Mouse (Mus musculus) heart, embryonic 15.5 days (tissue): ENCODE measurements at regions not wholly inside any gene's neighbourhood (a gene's known extent, or its start where the extent isn't known, plus 50 kb on each side); places are given as distances from the start of the nearest gene placed in this dataset.

ENCODE experiments used
- ATAC-seq: fragments of 200-750 bp; cut with Nextera tagmentation; replicated peaks from 2 replicates; pipeline ENCODE4 v1.8.0; 2017; ENCODE audit warnings: low read depth, moderate TSS enrichment; ENCODE audit not compliant: insufficient number of reproducible peaks, insufficient read depth, low FRiP score
- H3K27ac ChIP-seq: fragments of 300-500 bp; sonication (generic); 2 replicates; pipeline ENCODE4 v1.5.1; 2015; ENCODE audit warnings: mild to moderate bottlenecking, inconsistent platforms
- H3K27me3 ChIP-seq: fragments of 300-500 bp; sonication (generic); 2 replicates; pipeline ENCODE4 v1.6.1; 2015; ENCODE audit warnings: inconsistent platforms
- H3K36me3 ChIP-seq: fragments of 300-500 bp; sonication (generic); 2 replicates; pipeline ENCODE4 v1.6.1; 2015; ENCODE audit warnings: mild to moderate bottlenecking, inconsistent platforms
- H3K4me1 ChIP-seq: fragments of 300-500 bp; sonication (generic); replicated peaks from 2 replicates; pipeline ENCODE4 v1.6.1; 2015; ENCODE audit warnings: inconsistent platforms
- H3K4me2 ChIP-seq: fragments of 300-500 bp; sonication (generic); 2 replicates; pipeline ENCODE4 v1.6.1; 2015; ENCODE audit warnings: inconsistent platforms, mild to moderate bottlenecking, moderate library complexity
- H3K4me3 ChIP-seq: fragments of 300-500 bp; sonication (generic); 2 replicates; pipeline ENCODE4 v1.5.1; 2015; ENCODE audit warnings: mild to moderate bottlenecking, inconsistent platforms
- H3K9ac ChIP-seq: fragments of 300-500 bp; sonication (generic); 2 replicates; pipeline ENCODE4 v1.6.1; 2015; ENCODE audit warnings: mild to moderate bottlenecking, inconsistent platforms
- H3K9me3 ChIP-seq: fragments of 300-500 bp; sonication (generic); replicated peaks from 2 replicates; pipeline ENCODE4 v1.6.1; 2016; ENCODE audit warnings: inconsistent platforms
- WGBS: fragments of 180-500 bp; shearing (Covaris S2); methylation state at CpG from one replicate; pipeline ENCODE4 v1.1.7; 2015; ENCODE audit warnings: mixed read lengths; 5-methylcytosine and 5-hydroxymethylcytosine counted together

GRCm38 (mm10) chr17:85508386-85508785 lies 105.0 kb upstream of the Six3 start:
- no peaks in the 10 kb centered on the region for H3K27me3 ChIP-seq
- H3K36me3 ChIP-seq, result no peaks in the 10 kb centered on the region
- H3K27ac ChIP-seq, result no peak overlapping the region
- no peak for ATAC-seq
- H3K4me1 ChIP-seq, result no peaks in the 10 kb centered on the region
- no peak overlapping the region for H3K4me3 ChIP-seq
- no peak overlapping the region for H3K4me2 ChIP-seq
- 86% methylated on average over 12 of the region's 12 CpGs for WGBS
- H3K9ac ChIP-seq, result no peak overlapping the region
- H3K9me3 ChIP-seq, result no peaks in the 10 kb centered on the region

GRCm38 (mm10) chr17:85512971-85513370 lies 100.4 kb upstream of the Six3 start:
- Histone ChIP-seq H3K4me1 (no peaks in the 10 kb centered on the region), H3K9me3 (no peaks in the 10 kb centered on the region), H3K4me3 (no peak overlapping the region), H3K4me2 (no peak overlapping the region), H3K27ac (no peak overlapping the region), H3K9ac (no peak overlapping the region), H3K36me3 (no peaks in the 10 kb centered on the region), H3K27me3 (0 out of 2 replicates have a peak, but pooled peaks cover 7% of the 10 kb centered on the region)
- ATAC-seq, result no peak
- WGBS, result 93% methylated on average over 4 of the region's 4 CpGs

DNA sequence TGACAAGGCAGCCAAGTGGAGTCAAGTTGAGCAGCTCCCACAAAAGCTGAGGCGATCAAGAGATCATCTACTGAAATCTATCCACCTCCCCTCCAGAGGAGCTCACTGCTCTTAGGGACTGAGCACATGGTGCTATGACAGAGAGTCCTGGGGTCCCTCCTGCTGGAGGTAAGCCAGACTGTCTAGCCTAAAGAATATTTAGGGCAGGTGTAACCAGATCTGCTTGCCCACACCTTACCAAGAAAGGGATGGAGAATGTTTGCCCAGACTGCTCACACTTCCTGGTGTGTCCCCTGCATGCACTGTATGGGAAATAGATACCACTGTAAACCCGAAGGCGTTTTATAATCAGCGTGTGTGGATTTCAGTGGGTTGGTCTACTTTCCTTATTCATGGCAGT lies 99.5 kb upstream of the Six3 start:
- H3K9me3 ChIP-seq, result no peaks in the 10 kb centered on the region
- no peaks in the 10 kb centered on the region for H3K4me1 ChIP-seq
- no peak overlapping the region for H3K4me2 ChIP-seq
- no peak overlapping the region for H3K4me3 ChIP-seq
- H3K9ac ChIP-seq, result no peak overlapping the region
- no peak for ATAC-seq
- 76% methylated on average over 4 of the region's 4 CpGs for WGBS
- 0 out of 2 replicates have a peak, but pooled peaks cover 7% of the 10 kb centered on the region for H3K27me3 ChIP-seq
- H3K27ac ChIP-seq, result no peak overlapping the region
- H3K36me3 ChIP-seq, result no peaks in the 10 kb centered on the region

GRCm38 (mm10) chr17:85514396-85514795 lies 99.0 kb upstream of the Six3 start:
- Histone ChIP-seq H3K9ac (no peak overlapping the region), H3K27me3 (0 out of 2 replicates have a peak, but pooled peaks cover 7% of the 10 kb centered on the region), H3K4me1 (no peaks in the 10 kb centered on the region), H3K9me3 (no peaks in the 10 kb centered on the region), H3K27ac (no peak overlapping the region), H3K4me3 (no peak overlapping the region), H3K4me2 (no peak overlapping the region), H3K36me3 (no peaks in the 10 kb centered on the region)
- WGBS, result 53% methylated on average over 7 of the region's 7 CpGs
- ATAC-seq, result no peak

DNA sequence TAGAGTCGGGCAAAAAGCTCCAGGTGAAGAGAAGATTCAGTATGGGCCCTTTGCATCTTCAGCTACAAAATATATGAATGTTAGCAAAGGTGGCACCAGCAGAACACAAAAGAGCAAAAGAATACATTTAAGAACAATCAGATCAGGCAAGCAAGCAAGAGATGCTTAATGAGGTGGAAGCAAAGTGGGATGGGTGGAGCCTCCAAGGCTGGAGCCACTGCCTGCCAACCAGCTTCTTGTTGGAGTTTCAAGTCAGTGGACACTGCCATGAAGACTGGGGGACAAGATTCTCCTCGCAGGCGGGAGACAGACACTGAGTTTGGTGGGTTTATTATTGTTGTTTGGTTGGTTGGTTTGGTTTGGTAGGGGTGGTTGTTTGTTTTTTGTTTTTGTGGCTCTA lies 96.1 kb upstream of the Six3 start:
- no peak overlapping the region for H3K4me3 ChIP-seq
- no peak for ATAC-seq
- WGBS, result 79% methylated on average over 3 of the region's 3 CpGs

GRCm38 (mm10) chr17:85518513-85518912 lies 94.9 kb upstream of the Six3 start:
- no peak overlapping the region for H3K27ac ChIP-seq
- no peak overlapping the region for H3K4me2 ChIP-seq
- no peaks in the 10 kb centered on the region for H3K36me3 ChIP-seq
- no peaks in the 10 kb centered on the region for H3K9me3 ChIP-seq
- no peak overlapping the region for H3K4me3 ChIP-seq
- H3K9ac ChIP-seq, result no peak overlapping the region
- no peaks in the 10 kb centered on the region for H3K4me1 ChIP-seq
- 81% methylated on average over 6 of the region's 6 CpGs for WGBS
- ATAC-seq, result no peak
- 0 out of 2 replicates have a peak, but pooled peaks cover 7% of the 10 kb centered on the region for H3K27me3 ChIP-seq

More for the DNA sequence above, 96.1 kb upstream of the Six3 start:
- Histone ChIP-seq H3K27ac (no peak overlapping the region), H3K4me2 (no peak overlapping the region), H3K36me3 (no peaks in the 10 kb centered on the region), H3K9ac (no peak overlapping the region), H3K27me3 (0 out of 2 replicates have a peak, but pooled peaks cover 7% of the 10 kb centered on the region), H3K9me3 (no peaks in the 10 kb centered on the region), H3K4me1 (no peaks in the 10 kb centered on the region)

DNA sequence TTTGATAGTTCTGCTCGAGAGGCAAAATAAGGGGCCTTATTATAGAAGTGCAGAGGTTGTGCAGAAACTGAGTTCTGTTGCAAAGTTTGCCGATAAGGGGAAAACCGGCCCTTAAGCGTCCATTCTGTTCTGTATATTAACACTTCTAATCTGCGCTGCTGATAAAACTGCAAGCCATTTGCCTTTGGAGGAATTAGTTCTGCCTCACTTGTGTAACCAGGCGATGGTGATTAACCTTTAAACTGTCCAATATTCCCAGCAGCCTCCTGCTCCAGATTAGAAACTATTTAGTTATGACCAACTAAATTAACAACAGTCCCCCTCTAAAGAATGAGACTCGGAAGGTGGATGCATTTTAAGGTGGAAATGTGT lies 86.1 kb upstream of the Six3 start:
- no peaks in the 10 kb centered on the region for H3K4me1 ChIP-seq
- no peak overlapping the region for H3K4me2 ChIP-seq
- no peak overlapping the region for H3K4me3 ChIP-seq
- no peaks in the 10 kb centered on the region for H3K9me3 ChIP-seq
- ATAC-seq, result no peak
- no peaks in the 10 kb centered on the region for H3K27me3 ChIP-seq
- no peak overlapping the region for H3K9ac ChIP-seq
- no peak overlapping the region for H3K27ac ChIP-seq
- WGBS, result 52% methylated on average over 7 of the region's 7 CpGs
- H3K36me3 ChIP-seq, result no peaks in the 10 kb centered on the region

GRCm38 (mm10) chr17:85528105-85529004 lies 85.1 kb upstream of the Six3 start:
- ATAC-seq, result no peak
- no peaks in the 10 kb centered on the region for H3K4me1 ChIP-seq
- no peak overlapping the region for H3K4me2 ChIP-seq
- H3K9ac ChIP-seq, result no peak overlapping the region
- no peaks in the 10 kb centered on the region for H3K9me3 ChIP-seq
- H3K36me3 ChIP-seq, result no peaks in the 10 kb centered on the region
- H3K27me3 ChIP-seq, result no peaks in the 10 kb centered on the region
- no peak overlapping the region for H3K4me3 ChIP-seq
- 65% methylated on average over 20 of the region's 20 CpGs for WGBS
- H3K27ac ChIP-seq, result no peak overlapping the region

DNA sequence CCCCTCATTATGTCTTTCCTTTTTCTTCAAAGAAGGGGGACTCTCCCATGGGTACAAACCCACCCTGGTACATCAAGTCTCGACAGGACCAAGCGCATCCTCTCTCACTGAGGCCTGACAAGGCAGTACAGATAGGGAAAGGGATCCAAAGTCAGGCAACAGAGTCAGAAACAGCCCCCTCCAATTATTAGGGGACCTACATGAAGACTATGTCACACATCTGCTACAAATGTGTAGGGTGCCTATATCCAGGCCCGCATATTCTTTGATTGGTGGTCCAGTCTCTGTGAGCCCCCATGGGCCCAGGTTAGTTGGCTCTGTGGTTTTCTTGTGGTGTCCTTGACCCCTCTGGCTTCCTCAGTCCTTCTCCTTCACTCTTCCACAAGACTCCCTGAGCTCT lies 77.1 kb upstream of the Six3 start:
- no peak for ATAC-seq
- no peak overlapping the region for H3K4me3 ChIP-seq
- H3K9ac ChIP-seq, result no peak overlapping the region
- H3K4me2 ChIP-seq, result no peak overlapping the region
- no peak overlapping the region for H3K27ac ChIP-seq
- peaks cover 17% of the 10 kb centered on the region for H3K27me3 ChIP-seq
- H3K36me3 ChIP-seq, result no peaks in the 10 kb centered on the region
- no peaks in the 10 kb centered on the region; the same call in 1 of the 2 replicates for H3K9me3 ChIP-seq
- H3K4me1 ChIP-seq, result 0 out of 2 replicates have a peak, but pooled peaks cover 4% of the 10 kb centered on the region
- 83% methylated on average over 3 of the region's 3 CpGs for WGBS

DNA sequence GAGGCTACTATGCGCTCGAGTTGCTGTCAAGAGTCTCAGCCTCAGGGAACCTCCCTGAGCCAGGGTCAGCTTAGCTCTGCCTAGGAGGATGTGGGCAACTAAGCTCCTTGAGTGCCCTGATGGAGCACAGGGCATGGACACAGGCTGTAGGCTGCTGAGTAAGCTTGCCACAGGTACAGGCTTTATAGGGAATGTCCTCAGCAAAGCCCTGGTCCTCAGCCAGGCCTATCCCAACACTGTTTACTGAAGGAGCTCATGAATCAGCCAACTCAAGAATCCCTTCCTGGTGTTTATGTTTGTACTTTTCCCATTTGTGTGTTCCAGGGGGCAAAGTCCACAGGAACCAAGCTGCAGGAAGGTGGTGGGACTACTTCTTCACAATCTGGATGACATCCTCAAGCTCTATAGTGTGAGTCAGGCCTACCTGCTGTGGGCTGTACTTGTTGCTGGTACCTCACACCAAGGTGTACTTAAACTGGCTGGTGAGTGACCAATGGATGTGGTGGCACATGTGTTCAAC lies 72.1 kb upstream of the Six3 start:
- WGBS, result 70% methylated on average over 2 of the region's 2 CpGs
- Histone ChIP-seq H3K4me3 (no peak overlapping the region), H3K9ac (no peak overlapping the region), H3K9me3 (no peaks in the 10 kb centered on the region; the same call in 1 of the 2 replicates), H3K27ac (no peak overlapping the region), H3K27me3 (no peaks in the 10 kb centered on the region), H3K4me1 (no peaks in the 10 kb centered on the region), H3K36me3 (no peaks in the 10 kb centered on the region), H3K4me2 (no peak overlapping the region)
- no peak for ATAC-seq

- 84% methylated on average over 5 of the region's 5 CpGs for WGBS
- no peaks in the 10 kb centered on the region for H3K36me3 ChIP-seq
- no peak for ATAC-seq
These were observed 65.3 kb upstream of the Six3 start for GRCm38 (mm10) chr17:85548061-85548460.

DNA sequence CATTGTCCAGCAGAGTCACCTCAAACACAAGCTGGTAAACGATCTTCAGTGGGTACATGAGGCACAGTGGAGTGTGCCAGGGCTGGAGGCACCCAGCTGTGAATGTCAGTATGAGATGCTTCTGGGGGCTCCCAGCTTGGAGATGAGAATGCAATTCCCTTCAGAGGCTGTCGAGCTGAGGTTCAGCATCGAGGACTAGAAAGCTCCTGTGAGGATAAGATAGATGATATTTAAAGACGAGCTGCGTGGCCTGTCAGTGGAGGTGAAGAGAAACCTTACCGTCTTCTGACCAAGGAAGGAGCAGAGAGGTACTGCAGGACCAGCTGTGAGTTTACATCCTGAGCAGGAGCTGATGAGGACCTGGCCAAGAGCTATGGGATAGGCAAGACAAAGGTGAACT lies 52.4 kb upstream of the Six3 start:
- Histone ChIP-seq H3K36me3 (no peaks in the 10 kb centered on the region), H3K4me2 (no peak overlapping the region), H3K4me3 (no peak overlapping the region), H3K27me3 (peaks cover 3% of the 10 kb centered on the region; the same call in 1 of the 2 replicates), H3K4me1 (peaks cover 15% of the 10 kb centered on the region), H3K9ac (no peak overlapping the region), H3K9me3 (no peaks in the 10 kb centered on the region), H3K27ac (no peak overlapping the region)
- WGBS, result 67% methylated on average over 6 of the region's 6 CpGs
- ATAC-seq, result no peak

More at GRCm38 (mm10) chr17:85548061-85548460, 65.3 kb upstream of the Six3 start:
- H3K4me3 ChIP-seq, result no peak overlapping the region
- no peak overlapping the region for H3K9ac ChIP-seq
- H3K27ac ChIP-seq, result no peak overlapping the region
- H3K27me3 ChIP-seq, result peaks cover 10% of the 10 kb centered on the region
- H3K4me2 ChIP-seq, result no peak overlapping the region
- H3K4me1 ChIP-seq, result no peaks in the 10 kb centered on the region
- H3K9me3 ChIP-seq, result no peaks in the 10 kb centered on the region
